Mouse (Mus musculus): ENCODE measurements at regions not wholly inside any gene's neighbourhood (a gene's known extent, or its start where the extent isn't known, plus 50 kb on each side); places are given as distances from the start of the nearest gene placed in this dataset.

DNA sequence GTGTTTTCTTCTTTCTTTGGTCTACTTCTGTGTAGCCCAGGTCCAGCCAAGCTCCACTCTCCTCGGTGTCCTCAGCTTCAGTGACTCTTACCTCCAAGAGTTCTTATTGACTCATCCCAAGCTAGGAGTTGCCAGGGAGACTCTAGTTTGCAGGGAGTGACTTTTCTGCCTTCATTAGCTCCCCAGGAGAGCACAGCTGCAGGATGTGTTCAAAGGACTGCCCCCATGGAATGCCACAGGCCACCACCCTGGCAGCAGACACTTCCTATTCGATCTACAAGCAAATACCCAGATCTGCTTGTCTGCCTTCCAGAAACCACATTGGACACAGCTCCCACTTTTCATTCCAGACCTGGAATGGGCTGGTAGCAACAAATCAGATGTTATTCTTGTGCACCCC is 269.6 kb upstream of the Tnp1 start:
- DNase-seq: no peak

DNA sequence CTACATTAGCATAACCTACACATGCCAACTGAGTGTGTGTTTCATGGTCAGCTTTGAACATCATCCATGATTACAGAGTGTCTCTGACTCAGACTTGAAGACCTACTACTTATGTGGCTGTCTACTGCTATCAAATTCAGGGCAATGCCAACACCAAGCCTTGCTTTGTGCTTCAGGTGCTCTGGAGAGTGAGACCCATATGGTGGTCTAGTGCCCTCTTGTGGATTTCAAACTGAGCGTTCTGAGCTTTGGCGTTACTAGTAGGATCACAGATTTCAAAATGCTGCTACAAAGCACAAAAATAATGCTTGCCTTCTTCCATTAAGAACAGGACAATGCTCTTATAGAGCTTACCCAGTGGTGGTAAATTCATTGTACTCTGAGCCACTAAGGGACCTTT is 258.8 kb upstream of the Tnp1 start:
- peak; percentile 50 for DNase-seq

DNA sequence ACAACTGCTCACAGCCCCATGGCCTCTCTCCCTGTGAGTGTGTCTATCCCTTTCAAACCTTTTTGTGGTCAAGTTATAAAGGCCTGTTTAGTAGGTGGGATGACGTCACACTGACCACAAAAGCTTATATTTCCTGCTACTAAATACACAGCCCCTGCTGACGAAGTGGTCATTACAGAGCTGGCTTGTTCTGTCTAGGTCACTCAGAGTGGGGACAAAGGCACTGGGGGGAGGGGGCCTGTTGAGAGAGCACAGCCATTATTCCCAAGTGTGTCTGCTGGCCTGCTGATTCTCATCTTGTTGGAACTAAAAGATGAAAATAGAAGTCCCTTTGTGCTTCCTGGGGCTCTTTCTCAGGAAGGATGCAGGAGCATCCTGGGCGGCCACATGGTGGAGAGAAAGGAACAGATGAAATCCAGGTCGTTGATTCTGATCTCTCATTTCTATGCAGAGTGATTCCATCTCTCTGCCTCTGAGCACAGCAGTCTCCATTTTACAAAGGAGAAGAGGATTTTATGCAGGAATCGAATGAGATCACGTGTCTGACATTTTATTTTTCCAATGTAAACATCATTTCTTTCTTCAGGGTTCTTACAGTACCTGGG is 255.2 kb upstream of the Tnp1 start:
- DNase-seq: no peak

DNA sequence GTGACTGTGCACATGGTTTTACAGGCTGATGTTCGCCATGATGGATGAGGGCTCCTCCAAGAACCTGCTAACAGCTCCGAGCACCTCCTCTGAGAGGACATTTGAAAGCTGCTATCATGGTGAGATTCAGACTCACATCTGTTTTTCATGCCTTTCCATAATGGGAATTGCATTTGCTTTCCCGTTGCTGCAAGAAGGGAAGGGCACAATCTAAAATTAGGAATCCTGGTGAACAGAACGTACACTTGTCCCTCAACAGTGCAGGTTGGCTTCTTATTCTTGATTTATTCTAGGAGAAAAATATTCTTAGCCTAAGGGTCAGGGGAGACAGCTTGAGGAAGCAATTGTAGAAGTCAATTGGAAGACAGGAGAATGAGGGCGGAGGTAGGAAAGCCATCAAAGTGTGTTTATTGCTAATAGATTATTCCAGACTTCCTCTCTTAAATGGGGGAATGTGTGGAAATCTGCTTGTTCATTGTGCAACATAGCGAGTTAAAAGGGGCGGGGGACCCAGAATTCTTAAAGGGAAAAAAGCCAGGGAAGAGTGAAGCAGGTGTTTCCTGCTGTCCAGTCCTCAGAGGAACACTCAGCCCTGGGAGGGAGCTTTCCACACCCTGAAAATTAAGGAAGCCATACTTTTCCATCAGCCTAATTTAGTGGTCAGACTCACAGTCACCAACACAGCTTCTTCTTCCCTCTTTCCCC is 253.5 kb upstream of the Tnp1 start:
- DNase-seq: no peak

DNA sequence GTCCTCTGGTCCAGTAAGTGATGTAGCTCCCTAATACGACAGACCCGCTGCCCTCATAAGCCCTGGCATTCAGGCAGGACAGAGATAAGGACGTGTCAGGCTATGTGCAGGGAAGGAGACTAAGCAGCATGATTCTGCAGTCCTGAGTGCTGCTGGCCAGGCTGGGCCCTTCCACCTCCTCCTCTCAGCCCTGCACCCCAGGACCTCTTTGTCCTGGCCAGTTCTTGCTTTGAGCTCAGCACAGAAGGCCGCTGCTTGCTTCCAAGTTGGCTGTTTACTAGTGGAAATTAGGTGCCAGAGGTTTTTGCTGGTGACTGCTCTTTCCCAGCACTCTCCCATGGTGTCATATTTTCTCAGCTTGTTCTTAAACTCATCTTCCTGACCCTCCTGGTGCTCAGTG is 249.3 kb upstream of the Tnp1 start:
- peak; percentile 34 for DNase-seq

DNA sequence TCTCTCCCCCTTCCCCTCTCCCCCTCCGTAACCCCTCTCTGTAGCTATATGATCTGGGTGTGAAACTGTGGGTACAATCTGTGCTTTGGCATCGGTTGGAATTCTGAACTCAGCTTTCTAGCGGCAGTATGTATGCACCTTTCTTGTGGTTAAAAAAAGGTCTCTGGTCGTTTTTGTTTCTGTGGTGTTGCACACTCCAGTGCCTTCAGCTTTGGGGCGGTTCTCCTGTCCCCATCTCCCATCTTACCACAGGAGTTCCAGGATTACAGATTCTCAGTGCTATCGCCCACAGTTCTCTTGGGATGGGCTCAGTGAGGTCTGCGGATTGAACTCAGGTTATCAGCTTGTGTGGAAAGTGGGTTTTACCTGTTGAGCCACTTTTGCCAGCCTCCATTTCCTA is 248.5 kb upstream of the Tnp1 start:
- no peak for DNase-seq

DNA sequence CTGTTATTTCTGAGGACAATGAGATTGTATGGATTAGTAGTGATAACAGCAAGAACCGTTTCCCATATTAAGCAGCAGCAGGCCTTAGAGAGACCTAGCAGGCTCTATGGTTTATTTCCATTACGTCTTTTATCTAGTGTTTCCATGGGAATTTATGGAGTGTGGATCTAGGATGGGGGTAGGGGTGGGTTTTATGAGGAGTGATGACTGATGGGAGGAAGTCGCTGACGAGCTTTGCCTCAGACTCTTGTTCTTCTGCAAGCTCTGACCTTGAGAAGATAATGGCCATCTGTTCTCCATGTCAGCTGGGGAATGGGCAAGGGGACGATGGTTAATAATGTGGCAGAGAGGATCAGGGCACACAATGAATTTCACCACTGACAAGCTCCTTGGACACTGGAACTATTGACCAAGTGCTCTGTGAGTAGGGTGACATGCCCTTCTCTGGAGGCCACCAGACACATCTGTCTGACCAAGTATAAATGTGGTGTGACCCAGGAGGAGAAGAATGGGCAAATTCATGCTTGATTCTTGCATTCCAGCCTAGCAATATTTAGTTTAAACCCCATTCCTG is 243.9 kb upstream of the Tnp1 start:
- DNase-seq: no peak

DNA sequence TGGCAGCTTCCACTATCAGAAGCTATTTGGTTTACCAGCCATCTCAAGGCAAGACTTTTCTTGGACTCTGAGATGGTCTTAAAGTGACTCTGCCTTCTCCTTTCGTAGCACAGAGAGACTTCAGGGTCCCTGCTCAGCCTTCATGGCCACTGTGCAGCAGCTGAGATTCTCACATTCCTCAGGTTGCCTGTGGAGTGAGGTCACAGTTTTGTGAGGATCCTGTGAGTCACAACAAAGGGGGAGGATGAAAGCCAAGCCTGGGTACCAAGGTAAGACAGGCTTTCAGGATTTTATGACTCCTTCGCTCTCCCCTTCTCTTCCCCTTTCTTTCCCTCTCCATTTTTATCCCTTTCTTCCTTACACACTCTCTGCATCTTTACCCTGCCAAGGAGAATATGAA is 241.6 kb upstream of the Tnp1 start:
- no peak for DNase-seq

DNA sequence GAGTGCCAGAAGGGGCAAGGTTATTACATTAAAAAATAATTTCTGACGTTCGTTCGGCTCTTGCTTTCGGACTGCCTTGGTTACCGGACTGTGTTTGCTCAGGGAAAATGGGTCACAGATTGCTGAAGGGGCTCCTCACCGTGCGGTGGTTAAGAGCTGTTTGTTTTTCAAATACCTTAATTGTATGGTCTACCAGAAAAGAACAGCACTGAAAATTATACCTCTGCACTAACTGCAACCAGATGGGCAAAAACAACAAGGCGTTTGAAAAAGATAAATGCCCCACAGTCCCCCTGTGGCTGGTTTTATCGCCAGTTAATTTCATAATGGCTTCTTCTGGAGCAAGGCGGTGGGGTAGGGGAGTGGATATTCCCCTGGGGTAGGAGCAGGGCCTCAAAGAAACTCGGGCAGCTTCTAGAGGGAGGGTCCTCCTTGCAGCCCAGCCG is 236.2 kb upstream of the Tnp1 start:
- no peak for DNase-seq

DNA sequence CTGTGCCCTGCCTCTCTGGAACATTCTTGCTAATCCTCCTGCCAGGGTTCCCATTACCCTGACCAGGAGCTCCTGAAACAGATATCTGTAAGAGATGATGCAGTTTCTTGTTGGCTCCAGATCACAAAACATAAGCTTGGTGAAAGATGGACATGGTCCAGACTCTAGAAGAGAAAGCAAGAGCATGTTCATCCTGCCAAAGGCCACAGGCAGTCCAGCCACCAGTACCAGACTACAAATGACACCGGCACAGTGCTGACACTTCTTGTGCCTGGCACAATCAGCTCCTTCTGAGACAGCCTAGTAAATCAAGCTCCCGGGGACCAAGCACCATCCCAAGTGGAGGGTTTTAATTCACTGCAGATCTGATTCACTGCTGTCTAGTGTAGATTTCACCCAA is 228.3 kb upstream of the Tnp1 start:
- peak; percentile 11 for DNase-seq

DNA sequence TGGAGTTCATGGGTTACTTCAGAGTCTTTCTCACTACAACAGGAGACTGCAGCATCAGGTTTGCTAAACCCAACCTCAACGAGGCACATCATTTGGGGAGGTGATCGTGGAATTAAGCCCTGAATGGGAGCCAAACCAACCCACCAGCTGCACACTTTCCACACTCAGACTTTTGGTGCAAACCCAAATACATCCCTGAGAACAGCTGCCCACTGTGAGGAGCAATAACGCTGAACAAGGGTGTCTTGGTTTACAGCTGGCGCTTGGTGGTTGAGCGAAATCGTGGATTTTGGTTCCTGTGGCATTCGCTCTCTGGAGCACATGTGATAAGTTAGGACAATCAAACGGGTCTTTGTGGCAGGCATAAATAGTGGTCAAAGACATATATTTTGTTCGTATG is 226.6 kb upstream of the Tnp1 start:
- DNase-seq: no peak

DNA sequence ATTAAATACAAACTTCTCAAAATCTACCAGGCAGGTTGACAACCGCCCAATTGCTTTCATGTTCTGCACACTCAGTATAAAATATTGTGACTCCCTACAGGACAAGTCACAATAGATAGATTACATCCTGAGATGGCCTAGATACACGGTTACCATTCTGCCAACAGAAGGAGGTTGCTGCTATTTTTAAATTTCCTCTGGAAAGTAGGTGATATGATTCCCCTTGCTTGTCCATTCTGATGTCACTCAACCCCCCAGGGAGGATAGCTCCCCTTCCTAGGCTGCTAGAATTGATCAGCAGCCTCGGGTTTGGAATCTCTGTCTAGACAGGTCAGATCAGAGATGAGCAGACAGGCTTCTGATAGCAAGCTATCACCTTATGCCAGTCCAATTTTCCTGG is 221.2 kb upstream of the Tnp1 start:
- peak; percentile 39 for DNase-seq

DNA sequence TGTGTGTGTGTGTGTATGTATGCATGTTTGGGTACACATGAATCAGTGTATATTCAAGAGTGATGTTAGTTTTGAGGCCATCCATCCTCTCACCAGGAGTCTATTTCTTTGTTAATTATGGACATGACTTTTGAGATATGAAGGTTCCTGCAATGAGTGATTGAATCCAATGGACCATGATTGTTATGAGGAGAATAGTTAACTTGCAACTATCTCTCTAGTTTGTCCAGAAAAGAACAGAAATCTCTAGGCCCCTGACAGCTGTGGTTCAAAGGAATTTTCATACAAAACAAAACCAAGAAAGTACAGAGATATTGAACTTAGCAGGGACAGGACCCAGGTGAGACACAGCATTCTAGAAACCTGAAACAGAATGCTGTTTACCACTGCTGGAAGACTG is 217.9 kb upstream of the Tnp1 start:
- DNase-seq: no peak

DNA sequence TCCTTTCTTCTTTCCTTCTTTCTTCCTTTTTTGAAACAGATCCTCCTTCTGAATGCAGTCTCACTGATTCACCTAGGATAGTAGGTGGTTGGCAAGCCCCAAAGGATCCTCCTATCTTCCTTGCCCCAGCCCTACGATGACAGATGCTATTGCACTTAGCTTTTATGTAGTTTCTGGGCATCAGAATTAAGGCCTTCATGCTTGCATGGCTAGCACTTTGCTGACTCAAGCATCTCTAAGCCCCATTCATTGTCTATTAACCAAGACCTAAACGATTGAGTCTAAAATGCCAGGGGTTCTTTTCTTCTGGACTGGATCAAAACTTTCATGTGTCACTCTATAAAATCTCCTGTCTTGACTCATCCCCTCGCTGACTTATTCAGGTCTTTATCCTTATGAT is 217.3 kb upstream of the Tnp1 start:
- no peak for DNase-seq

DNA sequence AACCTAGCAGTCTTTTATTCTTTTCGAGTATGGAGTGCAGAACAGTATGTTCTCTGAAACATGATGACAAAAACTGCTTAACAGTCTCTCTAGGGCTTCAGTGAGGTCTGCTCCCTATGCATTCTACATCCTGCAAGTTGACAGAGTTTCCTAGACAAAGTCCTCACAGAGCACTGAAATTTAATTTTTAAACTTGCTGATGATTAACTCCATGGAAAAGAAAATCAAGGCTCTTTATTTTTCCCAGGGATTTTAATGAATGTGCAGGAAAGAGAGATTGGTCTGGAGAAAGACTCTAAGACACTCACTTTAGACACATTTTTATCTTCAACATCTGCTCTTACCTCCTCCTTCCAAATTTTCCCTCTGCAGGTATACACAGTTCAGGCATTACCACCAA is 214.9 kb upstream of the Tnp1 start:
- no peak for DNase-seq

DNA sequence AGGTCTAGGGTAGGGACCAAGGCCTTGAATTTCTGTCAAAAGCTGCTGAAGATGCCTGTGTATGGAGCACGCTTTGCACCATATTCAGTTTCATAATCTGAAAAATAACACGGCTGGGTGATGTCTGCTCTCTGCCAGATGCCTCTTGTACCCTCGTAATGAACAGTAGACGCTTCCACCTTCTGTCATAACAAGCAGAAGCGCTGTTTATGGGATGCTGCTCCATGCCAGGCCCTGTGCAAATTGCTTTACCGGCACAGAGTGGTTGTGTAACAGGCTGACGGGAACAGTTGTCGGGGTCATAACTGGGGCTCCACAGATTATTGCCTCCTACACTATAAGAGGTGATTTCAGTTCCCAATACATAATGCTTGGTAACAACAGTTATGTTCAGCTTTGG is 211.5 kb upstream of the Tnp1 start:
- no peak for DNase-seq

DNA sequence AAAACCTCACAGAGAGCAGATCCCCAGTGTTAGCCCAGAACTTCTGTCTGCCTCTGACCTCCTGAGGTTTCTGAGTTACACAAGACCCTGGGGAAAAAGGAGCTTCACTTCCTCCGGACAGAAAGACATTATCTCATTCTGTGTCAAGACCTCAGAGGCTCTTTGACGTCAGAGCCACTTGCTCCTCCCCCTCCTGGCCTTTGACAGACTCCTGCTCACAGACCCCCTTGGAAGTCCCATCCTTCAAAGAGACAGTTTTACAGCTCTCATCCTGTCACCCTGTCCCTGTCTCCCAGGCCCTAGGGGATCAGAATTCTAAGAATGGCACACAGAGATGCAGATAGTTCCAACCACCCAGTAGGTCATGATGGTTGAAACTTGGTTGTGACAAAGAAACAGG is 206.2 kb upstream of the Tnp1 start:
- DNase-seq: no peak

DNA sequence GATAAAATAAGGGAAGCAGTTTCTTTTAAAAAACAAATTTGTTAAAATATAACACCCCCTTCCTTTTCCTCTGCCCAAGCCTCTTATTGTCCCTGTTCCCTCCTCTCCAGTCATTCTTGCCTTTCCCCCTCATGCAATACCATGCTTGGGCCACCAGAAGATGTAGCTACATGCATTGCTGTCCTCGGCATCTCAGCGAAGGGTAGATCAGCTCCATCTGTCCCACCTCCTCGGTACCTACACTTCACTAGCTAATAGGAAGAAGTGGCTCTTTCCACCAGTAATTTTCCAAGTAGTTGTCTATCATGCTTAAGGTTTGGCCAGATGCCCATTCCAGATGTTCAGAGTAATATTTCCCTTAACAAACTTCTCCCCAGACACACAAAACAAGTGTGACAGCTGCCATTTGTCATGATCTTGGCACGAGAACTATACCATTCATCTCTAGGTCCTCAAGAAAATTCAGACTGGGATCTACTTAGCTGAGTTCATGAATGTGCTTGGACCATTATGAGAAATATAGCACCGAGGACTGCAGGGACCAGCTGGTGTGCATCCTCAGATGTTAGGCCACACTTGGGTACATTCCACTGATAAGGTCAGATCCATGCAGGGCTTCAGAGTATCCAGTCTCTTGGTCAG is 198.7 kb upstream of the Tnp1 start:
- DNase-seq: no peak

DNA sequence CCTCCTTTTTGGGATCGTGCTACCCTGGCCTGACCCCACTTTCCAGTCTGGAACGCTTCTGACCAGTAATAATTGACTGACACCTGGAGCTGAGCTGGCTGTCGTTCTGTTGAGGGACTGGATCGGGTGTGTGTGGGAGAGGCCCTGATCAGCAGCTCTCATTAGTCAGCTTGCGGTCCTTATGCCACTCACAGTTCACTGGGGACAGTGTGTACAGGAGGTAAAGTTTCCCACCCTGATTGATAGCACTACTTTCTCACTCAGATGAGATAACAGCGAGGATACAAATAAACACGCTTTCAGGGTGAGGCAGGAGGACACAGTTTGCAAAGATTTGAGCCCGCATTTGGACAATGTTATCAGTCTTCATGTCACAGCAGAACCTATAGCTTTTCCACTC is 191.7 kb upstream of the Tnp1 start:
- no peak for DNase-seq

DNA sequence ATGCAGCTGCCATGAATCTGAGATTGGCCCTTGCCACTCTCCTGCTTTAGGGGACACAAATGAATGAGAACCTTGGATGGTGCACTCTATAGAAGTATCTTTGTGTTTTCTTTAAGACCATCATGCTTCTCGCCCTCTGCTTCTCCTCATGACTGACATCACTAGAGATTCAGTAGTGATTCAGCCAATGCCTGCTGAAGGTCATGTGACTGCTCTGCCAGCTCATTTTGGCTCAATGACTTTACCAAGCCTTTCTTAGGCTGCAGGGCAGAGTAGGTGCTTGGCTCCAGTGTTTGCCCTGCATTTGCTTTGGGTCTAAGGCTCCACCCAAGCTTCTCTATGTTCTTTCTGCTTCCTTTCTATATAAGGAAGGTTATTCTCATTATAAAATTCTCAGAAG is 190.1 kb upstream of the Tnp1 start:
- no peak for DNase-seq

DNA sequence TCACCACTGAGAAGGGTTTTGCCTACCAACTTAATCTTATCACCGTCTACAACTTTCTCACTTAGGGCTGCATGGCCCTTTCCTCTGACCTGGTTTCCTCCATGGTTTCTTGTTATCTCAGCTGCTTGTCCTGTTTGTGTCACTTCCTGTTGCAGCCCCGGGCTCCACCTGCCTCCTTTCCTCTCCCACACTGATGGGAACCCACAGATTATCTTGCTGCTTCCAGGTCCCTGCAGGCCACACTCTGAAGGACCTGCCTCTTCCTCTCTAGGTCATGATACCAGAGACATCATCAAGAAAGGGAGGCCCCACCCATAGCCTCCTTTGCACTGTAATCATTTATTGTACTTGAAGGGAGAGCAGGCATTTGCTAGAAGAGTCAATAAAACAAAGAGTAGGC is 184.4 kb upstream of the Tnp1 start:
- no peak for DNase-seq

DNA sequence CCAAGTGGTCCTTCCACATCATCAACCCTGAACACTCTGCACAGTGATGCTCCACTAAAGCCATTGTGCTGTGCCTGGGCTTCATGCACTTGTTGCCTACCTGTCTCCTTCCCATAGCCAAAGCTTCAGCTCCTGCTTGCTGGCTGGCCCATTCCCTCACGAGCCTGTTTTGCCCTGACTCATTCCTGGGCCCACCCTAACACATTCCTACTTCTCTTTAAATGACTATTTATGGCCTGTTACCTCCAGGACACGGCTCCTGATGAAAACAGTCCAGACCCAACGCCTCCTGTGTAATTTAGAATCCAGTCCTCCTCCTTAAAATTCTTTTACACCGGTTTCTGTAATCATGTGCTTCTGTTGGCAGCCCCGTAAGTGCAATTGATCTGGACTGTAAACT is 175.1 kb upstream of the Tnp1 start:
- DNase-seq: no peak

DNA sequence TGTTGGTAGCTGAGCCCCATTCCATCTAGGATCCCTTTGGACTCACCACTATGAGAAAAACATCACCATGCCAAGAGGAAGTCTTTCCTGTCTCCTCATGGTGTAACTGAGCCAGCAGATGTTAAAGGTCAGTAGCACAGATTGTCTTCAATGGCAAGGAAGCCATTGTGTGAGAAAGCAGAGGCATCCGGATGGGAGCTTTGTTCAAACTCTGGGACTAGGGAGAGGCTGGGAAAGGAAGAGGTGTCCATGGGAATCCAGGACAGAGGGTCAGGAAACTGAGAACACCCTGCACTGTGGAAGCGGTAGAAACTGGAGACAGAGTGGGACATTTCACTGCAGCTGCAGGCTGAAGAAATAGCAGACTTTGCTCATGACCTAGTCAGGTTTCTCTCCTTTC is 173.1 kb upstream of the Tnp1 start:
- no peak for DNase-seq

DNA sequence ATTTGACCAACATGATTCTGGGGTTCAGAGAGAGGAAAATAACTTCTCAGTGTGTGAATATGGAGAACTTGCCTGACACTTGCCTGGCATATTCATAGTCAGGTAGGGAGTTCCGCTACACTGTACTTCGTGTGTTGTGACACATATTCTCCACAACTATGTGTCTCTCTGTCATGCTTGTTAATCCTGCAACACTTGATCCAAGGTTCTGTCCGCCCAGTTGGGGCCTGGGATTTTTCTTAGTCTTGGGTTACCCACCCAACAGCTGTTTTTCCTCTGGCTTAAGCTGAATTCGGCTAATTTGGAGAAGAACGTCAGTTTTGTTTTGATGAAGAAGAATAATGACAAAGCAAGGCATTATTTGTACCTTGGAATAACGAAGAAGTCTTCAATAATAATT is 168.8 kb upstream of the Tnp1 start:
- no peak for DNase-seq

Data from cerebellum, adult 9-11 months (tissue).